Mouse (Mus musculus) urinary bladder, postnatal 4 days (tissue): ENCODE results near the gene Sytl3.
"Not testable (repeated sequence)": the region's sequence is repeated elsewhere in the genome, so short reads cannot be mapped to it uniquely, and the experiment has no call there.

Source experiments
- DNase-seq, 2 experiments: peaks; one replicate each; pipeline ENCODE4 v3.0.0; 2021 to 2022; ENCODE audit warnings: low spot score in 2 of 2

The Sytl3 gene

DNA sequence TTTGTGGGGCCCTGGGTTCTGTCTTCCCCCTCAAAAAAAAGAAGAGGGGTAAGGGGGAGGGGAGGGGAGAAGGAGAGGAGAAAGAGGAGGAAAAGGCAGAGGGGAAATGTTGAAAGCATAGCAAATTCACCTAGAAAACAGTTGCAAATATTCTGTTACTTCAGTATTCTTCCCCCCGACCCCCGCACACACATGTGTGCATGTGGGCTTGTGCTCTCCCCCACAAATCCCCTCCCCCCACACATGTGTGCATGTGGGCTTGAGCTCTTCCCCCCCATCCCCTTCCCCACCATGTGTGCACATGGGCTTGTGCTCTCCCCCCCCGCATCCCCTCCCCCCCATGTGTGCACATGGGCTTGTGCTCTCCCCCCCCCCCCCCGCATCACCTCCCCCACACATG is 30.5 kb downstream of the Sytl3 start:
- not testable (repeated sequence) for DNase-seq

DNA sequence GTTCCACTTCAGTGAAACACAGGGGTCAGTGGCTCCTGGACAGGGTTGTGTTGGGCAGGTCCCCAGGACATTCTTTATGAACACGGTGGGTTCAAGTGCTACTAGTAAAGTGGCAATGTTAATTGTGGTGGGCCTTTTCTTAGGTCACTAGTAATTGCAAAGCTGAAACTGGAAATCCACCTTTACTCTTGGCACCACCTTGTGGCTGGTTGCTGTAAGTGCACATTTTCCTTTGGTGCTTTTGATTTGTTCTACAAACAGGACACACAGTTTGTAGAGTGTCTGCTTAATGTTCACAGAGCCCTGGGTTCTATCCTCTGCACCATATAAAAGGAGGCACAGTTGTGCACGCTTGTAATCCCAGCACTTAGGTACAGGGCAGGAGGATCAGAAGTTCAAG is 32.7 kb downstream of the Sytl3 start:
- peak; percentile 75 to 92 for DNase-seq

DNA sequence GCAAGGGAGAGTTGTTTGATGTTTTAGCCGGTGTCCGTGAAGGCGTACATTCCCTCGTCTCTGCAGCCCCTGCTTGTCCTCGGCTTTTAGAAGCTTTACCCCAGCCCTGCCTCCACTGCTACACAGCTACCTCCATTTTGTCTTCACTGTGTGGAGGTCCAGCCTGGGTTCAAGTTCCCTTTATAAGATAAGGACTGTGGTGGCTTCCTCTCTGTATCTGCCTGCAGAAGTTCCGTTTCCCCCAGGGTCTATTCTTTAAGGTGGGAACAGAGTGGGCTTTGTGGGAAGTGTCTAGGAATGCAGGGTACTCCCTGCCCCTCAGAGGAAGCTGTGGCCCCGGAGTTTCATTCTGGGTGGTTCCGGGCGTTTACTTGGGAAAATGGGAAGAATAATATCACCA is 36.8 kb downstream of the Sytl3 start:
- not testable (repeated sequence) for DNase-seq

DNA sequence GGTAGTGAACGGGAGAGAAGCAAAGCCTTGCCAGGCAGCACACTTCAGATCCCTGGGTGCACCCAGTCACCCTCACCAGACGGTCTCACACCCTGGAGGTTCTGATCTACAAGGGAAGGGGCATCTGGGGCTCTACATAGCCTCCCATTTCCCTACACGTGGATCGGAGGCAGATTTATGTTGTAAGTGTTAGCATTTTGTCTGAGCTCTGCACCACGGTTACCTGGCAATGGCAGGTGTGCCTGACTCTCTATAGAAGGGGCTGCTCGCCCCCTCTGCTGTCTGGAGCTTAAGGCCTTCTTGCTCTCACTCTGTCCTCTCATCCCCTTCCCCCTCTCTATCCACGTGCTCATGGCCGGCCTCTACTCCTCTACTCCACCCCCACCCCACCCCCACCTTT is 37.6 kb downstream of the Sytl3 start:
- not testable (repeated sequence) for DNase-seq

DNA sequence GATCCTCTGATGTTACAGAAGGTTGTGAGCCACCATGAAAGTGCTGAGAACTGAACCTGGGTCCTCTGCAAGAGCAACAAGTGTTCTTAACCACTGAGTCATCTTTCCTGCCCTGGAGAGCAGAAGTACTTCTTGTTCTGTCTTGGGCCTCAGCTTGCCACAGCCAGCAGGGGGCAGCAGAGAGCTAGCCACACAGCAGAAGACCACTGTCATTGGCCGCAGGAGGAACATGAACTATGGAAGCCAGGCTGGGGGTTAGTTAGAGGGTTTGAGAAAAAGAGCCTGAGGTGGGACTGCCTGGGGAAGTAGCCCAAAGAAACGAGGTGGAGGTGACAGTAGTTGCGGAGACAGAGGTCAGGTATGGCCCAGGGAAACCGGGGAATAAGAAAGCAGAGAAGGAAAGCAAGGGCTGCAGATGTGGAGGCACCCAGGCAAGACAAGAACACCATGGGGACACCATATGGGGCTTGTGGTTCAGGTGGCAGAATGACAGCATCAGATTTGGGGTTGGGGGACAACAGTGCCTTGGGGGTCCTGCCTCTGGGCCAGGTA is 38.4 kb downstream of the Sytl3 start:
- not testable (repeated sequence) for DNase-seq

DNA sequence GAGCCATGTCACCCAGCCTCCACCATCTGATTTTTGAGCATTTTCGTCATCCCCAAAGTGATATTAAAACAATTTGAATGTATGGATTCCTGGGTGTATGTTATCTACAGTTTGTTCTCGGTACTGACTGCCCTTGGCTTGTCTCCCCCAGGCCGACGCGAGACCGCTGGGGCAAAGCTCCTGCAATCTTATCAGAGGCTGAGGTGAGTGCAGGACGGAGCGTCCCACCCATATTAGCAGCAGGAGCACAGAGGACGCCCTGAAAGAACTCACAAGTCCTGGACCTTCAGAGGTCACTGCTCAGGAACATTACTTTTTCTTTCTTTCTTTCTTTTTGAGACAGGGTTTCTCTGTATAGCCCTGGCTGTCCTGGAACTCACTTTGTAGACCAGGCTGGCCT is 40.6 kb downstream of the Sytl3 start:
- not testable (repeated sequence) for DNase-seq

DNA sequence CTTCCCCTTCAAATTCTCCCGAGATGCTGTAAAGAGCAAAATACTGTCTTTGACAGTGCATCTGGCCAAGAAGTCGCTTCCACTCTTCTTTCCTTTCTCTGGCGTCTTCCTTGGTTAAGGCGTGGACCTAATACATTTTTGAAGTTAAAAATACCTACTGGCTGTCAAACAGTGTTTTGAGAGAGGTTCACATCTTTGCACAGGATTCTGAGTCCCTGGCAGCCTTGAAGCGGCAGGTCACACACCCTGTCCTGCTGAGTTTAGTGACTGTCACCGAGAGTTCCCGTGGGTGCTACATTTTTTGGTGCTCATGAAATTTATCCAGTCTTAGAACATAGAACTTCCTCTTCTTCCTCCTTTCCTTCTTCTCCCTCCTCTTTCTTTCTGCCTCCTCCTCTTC is 41.2 kb downstream of the Sytl3 start:
- not testable (repeated sequence) for DNase-seq

DNA sequence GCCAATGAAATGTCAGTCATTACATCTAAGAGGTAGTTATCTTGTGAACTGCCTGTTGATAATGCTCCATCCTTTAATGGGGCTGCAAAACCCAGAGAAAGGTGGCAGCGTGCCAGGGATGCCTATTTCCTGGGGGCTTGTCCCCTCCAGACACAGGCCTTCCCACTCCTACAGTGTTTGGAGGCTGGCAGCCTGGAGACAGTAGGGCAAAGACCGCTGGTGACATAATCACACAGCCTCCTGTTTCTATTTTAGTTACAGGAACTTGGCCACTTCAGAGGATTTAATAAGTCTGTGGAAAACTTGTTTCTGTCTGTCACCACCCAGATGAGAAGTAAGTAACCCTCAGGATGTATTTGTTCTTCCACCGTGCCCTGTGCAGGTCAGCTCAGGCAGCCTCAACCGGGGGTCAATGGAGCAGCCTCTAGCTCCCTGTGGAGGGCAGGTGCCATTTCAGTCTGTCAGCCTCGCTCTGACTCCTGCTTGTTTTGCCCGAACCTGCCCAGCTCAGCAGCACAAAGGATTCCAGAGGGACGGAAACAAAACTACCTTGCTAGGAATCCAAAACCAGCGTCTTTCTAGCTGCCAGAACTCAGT is 43.8 kb downstream of the Sytl3 start:
- DNase-seq = not testable (repeated sequence)

DNA sequence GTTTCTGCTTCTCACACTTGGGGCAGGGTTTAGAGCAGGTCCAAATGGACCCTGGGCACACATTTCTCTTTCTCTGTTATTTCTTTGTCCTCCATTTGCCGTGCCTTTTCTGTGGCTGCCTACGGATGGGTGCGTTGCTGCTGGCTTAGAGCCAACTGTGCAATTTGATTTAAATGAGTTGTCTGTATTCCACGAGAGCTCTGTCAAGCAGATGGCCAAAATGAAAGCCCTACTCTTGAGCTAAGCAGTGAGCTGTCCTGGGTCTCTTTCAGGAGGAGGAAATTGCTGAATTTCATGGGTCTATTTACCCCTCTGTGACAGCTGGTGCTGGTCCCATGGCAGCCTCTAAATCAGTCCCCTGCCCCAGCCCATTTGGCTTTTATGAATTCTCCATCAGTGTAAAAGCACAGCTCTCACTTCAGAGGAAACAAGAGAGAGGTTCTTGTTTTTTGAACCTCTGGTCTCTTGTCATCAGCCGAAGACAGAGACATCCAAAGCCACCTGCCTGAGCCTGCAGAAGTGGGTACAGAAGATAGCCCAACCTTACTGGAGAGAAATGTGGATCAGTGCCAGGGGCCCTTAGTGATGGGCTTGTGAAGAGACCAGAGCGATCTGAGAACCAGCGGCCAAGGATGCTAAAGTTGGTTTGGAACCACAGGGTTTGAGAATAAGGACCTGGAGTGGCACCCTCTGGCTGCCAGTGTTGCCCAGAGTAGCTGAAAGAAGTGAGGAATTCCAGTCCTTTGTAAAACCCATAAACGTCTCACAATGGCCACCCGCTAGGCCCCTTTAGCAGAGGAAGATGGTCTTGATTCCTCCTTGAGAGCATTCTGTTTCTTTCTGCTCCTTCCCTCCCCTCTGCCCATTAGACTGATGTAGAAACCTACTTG is 44.7 kb downstream of the Sytl3 start:
- DNase-seq = not testable (repeated sequence)

DNA sequence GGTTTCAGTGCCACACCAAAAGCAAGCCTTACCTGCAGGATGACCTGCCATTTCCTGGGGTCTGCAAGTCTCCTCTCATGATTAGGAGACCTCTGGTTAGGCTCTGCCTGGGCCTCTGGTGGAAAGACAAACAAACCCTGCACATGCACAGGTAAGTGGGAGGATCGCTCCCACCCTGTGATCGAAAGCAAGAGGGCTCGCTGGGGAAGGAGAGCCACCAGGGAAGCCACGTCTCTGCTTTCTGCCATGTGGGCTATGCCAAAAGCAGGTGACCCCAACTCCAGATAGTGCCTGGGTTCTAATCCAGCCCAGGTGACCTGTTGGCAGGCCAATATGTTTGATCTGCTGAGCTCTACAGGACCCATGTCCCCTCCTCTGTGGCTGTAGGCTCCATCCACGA is 47.6 kb downstream of the Sytl3 start:
- not testable (repeated sequence) for DNase-seq

DNA sequence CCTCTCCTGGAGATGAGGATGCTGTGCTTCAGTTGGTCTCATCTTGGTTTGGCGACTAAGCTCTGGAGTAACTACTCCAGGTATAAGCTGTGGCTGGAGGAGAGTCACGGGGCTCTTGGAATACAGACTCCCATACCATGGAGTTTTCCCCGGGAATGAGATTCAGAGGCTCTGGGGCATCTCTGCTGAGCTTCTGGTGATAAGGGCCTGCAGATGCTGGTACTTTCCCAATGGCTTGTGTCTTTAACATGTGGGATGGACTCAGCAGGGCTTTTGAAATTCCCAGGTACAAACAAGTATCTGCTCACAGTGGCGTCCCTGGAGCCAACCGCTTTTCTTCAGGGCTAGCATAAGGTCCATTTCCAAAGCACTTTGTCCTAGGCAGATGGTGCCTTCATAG is 48.5 kb downstream of the Sytl3 start:
- DNase-seq = not testable (repeated sequence)

DNA sequence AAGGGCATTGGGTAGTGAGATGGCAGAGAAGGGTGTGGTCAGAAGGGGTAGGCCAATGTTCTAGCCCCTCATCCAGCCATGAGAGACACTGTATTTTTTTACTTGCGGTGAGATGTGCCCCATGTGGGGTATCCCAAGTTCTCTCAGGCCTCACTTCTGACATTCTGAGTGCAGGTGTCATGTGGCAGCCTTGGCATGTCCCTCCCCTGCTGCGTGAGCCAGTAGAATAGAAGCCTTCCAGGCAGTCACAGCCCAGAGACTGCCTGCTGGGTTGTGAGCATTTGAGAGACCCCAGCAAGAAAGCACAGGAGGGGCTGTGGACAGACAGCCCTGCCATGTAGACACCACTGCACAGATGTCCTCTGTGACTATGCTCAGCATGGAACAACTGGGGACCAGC is 49.3 kb downstream of the Sytl3 start:
- DNase-seq = not testable (repeated sequence)

DNA sequence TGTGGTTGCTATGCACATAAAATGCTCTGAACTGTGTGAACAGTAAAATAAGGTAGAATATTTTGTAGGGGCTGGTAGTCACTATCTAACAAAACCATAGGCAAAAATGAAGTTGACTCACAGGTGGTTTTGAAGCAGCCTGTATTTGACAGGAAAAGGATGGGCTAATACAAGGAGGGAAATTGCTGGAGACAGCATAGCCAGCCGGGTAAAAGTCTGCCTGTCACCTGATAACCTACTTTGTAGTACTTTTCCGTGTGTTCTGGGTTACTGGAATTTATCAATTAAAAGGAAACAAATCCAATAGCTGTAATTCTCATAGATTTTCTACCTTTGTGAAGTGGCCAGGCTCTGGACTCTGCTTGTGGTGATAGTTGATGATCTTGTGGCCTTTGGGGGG is 54.6 kb downstream of the Sytl3 start:
- DNase-seq = not testable (repeated sequence)

DNA sequence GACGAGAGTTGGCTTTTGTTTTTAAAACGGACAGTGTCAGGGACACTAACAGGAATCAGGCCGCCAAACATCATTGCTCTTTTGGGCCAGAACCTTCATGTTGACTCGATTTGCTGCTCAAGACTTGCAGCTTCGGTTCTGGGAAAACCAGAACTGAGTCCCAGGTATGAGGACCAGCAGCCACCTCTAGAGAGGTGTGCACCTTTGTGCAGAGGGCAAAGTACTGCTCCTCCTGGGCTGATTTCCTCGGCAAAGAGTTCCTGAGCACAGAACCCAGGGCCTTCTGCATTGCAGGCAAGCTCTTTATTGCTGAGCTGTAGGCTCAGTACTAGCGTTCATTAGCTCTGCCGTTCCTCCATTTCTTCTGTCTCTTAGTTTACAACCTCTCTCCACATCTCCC is 55.1 kb downstream of the Sytl3 start:
- not testable (repeated sequence) for DNase-seq

DNA sequence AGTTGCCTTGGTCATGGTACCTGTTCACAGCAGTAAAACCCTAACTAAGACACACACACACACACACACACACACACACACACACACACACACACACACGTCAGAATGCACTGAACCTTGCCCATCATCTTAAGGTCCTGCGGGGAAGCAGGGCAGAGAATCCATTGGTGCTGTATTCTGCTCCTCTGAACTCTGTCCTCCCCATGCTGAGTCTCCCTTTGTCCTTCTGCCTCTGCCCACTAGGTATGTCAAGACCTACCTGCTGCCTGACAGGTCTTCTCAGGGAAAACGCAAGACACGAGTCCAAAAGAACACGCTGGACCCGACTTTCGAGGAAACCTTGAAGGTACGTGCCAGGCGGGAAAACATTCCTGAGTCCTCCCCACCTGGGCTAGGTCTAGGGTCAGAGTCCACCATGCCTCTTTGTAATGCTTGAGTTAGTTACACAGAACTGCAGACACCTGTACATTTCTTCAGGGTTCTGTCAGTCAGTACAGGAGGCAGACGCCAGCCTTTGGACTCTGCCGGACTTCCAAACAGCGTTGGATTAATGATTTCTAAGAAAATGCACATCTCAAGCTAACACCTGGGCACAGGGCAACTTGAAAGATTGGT is 69.2 kb downstream of the Sytl3 start:
- no peak for DNase-seq

DNA sequence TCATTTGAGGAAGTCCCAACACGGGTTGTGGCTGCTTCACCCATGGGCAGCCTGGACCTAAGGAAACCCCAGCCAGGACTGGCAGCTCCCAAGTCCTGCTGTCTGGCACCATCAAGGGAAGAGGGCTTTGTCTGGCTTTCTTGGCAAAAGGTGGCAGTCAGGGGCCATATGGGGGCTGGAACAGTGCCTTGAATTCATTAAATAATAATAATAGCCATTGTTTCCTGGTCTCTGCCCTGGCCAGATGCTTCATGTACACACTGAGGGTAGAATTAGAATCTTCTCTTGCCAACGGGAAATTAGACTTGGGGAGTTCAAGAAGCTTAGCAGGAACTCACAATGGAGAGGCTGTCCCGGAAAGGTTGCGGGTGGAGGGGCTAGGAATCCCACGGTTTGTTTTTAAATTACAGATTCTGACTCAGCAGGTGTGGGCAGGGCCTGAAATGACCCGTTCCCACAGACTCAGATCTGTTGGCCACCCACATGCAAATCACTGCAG is 70.4 kb downstream of the Sytl3 start:
- no peak for DNase-seq

DNA sequence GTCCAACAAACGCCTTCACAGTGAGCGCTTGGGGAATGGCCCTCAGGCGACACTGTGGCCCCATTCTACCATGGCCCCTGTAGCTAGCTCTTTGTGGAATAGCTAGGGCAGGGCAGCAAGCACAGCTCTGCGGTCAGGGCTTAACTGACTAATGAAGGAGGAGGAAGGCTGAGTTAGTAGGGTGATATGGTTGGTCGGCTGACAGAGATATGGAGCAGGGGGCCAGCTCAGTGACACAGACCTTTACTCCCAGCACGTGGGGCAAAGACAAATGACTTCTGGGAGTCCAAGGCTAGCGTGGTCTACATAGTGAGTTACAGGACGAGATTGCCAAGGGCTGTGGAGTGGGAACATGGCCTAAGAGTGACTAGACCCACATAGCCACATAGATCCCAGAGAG is 72.2 kb downstream of the Sytl3 start:
- DNase-seq = peak in 1 of 2 experiments; percentile 42

DNA sequence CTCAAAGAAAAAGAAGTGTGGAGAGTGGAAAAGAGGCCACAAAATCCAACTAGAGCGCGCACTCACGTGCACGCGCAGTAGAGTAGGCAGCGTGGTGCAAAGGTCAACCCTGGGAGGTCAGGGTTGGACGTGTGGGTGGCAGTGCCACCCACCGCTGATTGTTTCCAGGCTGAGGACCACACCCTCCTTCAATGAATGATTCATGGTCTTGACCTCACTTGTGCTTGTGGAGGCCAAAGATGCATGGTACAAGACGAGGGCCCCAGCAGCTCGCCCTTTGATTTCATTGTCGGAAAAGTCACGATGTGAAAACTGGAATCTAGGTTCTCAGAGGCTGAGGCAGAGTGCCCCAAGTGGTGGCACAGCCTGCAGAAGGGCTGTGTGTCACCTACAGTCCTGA is 72.7 kb downstream of the Sytl3 start:
- DNase-seq = peak in 1 of 2 experiments; percentile 54

DNA sequence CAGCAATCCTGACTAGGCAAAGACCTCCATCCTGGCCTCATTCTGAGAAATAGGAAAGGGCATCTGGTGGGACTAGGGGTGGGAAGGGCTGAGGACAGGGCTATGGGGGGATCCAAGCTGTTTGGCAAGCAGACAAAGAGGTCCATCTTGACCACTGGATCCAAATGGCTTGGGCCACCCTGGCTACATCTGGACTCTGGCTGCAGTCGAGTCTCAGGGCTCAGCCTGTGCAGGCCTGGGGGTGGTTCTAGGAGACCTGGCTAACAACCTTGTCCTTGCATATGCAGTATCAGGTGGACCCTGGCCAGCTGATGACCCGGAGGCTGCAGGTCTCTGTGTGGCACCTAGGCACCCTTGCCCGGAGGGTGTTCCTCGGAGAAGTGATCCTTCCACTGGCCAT is 73.8 kb downstream of the Sytl3 start:
- DNase-seq = peak in 1 of 2 experiments; percentile 53

DNA sequence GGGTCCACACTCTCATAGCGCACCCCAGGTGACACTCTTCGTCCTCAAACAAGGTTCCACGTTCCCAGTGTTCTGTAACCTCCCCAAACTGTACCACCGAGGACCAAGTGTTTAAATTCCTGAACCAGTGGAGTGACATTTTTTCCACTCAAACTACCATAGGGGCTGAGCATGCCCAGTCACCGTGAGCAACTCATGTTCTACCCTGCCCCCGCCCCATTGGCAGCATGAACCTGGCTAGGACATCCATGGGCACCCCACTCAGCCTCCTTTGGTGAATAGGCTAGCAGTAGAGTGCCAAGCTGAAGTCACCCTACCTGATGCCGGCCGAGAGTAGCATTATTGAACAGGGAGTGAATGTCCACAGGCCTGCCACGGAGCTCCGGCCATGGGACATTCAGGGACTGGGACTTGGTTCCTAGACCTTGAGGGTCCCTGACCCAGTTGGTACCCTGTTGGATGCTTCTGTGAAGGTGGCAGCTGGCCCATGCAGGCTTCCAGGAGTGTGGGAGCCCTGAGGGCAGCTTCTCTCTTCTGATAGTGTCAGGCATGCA is 74.5 kb downstream of the Sytl3 start:
- peak in 1 of 2 experiments; percentile 57 for DNase-seq

DNA sequence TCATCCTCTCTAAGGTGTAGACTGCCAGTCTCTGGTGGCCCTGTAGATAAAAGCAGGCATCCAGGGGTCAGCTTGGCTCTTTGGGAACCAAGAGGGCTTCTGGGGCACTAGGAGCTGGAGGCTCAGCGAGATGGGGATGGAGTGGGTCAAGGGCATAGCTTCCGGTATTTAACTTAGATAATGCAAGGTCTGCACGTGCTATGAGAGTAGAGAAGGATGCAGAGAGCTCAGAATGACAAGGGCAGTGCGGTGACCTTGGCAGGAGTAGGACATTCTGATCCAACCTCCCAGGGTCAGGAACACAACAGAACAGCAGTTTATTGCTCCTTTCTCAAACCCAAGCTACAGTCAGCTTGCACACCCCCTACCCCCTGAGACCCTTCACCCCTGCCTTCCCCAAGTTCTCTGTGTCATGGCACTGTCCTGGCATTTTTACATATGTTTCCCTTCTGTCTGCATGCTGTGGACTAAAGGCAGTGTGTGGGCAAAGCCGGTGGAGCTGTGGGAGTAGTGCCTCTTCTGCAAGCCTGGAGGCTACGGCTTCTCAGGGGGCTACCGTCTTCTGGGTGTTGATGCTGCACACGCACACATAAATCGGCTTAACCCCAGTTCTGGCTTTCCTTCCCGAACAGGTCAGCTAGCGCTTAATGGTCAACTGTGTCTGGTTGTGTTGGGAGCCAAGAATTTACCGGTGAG is 76.0 kb downstream of the Sytl3 start:
- peak; percentile 13 to 42 for DNase-seq
